Mouse (Mus musculus) neural tube, embryonic 10.5 days (tissue): ENCODE data around the gene Ripk3.

Source experiments
- DNase-seq: peaks from one replicate; pipeline ENCODE4 v3.0.0-alpha.2; 2017; ENCODE audit warnings: low spot score; ENCODE audit errors: extremely low spot score

The Ripk3 gene

GRCm38 (mm10) chr14:55788256-55789050 is at the start of gene Ripk3:
Gene Ripk3 (minus strand): TSS chr14:55788865.
- DNase-seq: no peak

DNA sequence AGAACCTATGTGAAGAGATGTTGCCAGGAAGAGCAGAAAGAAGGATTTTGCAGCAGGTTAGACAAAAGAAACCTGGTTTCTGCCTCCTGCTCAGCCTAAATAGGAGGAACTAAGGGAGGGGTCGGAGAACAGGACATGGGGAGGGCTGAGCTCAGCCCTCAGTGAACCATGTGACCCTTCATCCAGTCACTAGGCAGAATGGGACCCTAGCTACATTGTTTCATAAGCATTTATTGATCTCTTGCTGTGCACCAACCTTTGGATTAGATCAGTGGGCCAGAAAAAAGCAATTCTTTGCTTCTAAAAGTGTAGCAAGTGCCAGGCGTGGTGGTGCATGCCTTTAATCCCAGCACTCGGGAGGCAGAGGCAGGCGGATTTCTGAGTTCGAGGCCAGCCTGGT is 49.6 kb upstream of the Ripk3 start:
- DNase-seq: no peak

GRCm38 (mm10) chr14:55834808-55835533 is 46.3 kb upstream of the Ripk3 start:
- no peak for DNase-seq

GRCm38 (mm10) chr14:55833126-55833525 is 44.5 kb upstream of the Ripk3 start:
- no peak for DNase-seq

DNA sequence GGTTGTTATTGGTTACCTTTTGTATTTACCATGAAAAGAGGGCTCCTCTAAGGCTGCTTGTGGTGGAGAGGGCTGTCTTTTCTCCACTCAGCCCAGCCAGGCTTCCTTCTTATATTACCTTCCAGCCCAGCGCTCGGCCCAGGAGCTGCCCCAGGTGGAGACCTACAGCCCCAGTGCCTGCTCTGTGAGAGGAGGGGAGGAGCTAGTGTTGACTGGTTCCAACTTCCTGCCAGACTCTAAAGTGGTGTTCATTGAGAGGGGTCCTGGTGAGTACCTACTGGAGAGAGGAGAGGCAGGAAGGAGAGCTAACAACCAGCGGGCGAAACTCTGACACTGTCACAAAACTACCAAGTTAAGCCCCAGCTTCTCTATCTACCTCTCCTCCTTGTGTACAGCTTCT is 41.7 kb upstream of the Ripk3 start:
- DNase-seq: no peak

GRCm38 (mm10) chr14:55829854-55830253 is 41.2 kb upstream of the Ripk3 start:
- DNase-seq: no peak

GRCm38 (mm10) chr14:55828716-55829263 is 40.1 kb upstream of the Ripk3 start:
- DNase-seq: no peak

DNA sequence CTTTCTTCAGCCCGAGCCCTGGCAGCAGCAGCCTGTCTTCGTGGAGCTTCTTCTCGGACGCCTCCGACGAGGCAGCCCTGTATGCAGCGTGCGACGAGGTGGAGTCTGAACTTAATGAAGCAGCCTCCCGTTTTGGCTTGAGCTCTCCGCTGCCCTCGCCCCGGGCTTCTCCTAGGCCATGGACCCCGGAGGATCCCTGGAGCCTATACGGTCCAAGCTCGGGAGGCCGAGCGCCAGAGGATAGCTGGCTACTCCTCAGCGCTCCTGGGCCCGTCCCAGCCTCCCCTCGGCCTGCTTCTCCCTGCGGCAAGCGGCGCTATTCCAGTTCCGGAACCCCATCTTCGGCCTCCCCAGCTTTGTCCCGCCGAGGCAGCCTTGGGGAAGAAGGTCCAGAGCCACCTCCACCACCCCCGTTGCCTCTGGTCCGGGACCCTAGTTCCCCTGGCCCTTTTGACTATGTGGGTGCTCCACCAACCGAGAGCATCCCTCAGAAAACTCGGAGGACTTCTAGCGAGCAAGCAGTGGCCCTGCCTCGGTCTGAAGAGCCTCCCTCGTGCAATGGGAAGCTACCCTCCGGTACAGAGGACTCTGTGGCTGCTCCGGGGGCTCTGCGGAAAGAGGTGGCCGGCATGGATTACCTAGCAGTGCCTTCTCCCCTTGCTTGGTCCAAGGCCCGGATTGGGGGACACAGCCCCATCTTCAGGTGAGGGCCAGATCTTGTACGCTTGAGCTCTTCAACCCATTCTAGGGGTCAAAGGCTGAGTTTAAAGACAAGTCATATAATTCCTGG is 38.1 kb upstream of the Ripk3 start:
- DNase-seq: peak; percentile 64

- no peak for DNase-seq
These were observed 37.5 kb upstream of the Ripk3 start for GRCm38 (mm10) chr14:55826142-55826541.

- peak; percentile 76 for DNase-seq
These were observed 36.8 kb upstream of the Ripk3 start for GRCm38 (mm10) chr14:55825216-55826051.

DNA sequence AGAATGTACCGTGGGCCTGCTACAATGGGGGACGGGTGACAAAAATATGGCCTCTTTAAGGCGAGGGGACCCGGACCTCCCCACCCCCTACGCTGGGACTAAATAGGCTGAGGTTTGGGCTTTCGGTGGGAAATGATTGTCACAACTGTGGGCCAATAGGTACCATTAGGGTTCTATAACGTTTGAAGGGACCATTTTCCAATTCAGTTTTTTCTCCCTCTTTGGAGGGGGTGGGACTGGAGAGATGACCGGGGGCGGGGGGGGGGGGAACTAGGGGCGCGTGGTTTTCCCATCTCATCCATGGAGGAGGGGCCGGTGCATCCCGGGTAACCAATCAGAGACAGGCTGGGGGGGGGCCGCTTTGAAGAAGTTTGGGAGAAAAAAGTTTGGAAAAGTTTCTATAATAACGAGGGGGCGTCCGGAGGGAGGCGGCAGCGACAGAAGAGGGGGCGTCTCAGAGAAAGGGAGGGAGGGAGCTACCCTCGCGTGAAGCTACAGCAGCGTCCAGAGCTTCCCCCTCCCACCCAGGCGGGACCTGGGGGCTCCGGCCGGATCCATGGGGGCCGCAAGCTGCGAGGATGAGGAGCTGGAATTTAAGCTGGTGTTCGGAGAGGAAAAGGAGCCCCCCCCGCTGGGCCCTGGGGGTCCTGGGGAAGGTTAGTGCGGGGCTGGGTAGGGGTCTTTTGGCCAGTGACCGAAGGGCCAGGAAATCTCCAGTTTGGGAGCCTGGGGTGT is 36.0 kb upstream of the Ripk3 start:
- peak; percentile 70 for DNase-seq

DNA sequence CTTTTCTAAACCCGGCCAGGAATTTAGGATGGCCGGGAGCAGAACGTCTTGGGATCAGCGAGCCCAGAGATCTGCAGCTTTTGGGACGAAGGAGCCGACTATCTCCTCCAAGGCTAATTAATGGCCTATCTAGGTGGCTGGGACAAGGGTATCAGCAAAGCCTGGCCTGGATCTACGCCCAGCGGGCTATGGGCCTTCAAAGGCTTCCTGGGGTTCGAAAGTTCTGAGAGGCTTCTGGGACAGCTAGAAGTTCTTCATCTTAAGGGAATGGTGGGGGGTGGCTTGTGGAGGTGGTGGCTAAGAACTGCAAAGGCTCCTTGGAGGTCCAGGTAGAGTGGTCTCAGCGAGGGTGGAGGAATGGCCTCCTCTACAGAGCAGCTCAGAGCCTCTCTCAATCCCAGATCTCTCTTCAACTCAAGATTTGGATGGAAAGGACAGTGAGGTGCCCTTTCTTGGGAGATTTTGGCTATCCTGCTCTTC is 35.4 kb upstream of the Ripk3 start:
- peak; percentile 81 for DNase-seq

- DNase-seq: peak; percentile 99
These were observed 34.5 kb upstream of the Ripk3 start, which contains the start of gene Nfatc4 for GRCm38 (mm10) chr14:55822991-55823762. Gene Nfatc4 (plus strand): TSS chr14:55823144.

DNA sequence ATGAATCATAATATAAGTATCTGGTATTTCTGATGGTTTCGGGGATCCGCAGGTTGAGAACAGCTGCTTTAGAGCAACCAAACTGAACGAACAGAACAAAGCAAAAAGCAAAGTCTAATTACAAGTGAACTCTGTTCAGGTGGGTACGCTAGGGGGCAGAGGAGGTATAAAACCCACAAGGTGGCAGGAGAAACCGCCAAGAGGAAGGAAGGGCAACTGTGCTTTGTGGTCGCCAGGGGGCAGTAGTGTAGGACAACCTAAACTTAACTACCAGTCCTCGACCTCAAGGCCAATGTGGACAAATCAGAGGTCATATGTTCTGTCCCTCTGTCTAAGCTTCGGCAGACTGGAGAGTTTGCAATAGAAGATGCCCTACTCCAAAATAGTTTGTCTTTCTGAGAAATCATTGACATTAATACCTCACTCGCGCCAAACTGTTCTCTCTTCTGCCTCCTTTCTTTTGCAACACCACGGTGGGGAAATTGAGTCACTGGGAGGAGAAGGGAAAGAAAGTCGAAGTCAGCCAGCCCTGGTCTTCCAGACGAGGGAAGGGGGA is 33.8 kb upstream of the Ripk3 start:
- peak; percentile 83 for DNase-seq

DNA sequence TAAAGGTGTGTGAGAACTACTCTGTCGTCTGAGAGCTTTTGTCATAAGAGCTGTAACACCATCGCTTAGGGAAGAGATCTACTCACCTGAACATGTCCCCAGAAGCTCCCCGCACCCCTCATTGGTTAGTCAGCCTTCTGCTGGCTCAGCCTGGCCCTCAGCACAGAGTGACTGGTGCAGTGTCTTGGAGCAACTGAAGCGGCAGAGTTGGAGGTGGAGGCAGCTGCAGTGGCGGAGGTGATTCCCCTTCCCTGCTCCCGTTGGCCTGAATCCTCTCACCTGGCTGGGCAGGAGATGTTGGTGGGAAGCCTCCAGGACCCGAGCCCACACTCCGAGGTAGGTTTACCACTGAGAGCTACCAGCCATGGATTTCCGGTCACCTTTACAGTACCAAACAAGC is 31.9 kb upstream of the Ripk3 start:
- no peak for DNase-seq

DNA sequence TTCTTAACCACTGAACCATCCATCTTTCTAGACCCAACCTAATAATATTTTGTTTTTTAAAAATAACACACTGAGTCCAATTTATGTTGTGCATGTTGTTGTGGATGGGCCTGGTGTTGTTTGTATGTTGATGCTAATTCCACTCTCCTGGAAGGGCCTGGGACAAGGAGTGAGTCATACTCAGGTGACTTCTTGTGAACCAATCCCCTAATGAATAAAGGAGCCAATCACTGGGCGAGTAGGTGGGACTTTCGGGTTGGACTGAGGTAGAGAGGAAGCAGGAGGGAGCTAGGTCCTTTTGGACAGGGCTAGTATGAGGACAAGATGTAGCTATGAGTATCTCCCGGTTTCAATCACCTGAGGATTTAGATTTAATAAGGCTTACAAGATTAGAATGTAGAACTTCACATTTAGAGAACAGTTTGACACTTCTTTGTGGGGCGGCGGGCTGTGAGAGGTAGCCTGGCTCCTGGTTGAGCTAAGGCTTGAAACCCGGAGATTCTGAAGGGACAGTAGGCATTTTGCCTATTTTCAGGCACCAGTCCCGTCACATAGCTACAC is 31.3 kb upstream of the Ripk3 start:
- DNase-seq: no peak

- peak; percentile 47 for DNase-seq
These were observed 26.7 kb upstream of the Ripk3 start for GRCm38 (mm10) chr14:55815310-55815751.

- DNase-seq: peak; percentile 60
These were observed 26.2 kb upstream of the Ripk3 start for GRCm38 (mm10) chr14:55814885-55815284.
